Mouse (Mus musculus) limb, embryonic 12.5 days (tissue): ENCODE measurements at regions not wholly inside any gene's neighbourhood (a gene's known extent, or its start where the extent isn't known, plus 50 kb on each side); places are given as distances from the start of the nearest gene placed in this dataset.
A peak's percentile ranks its signal among the peaks of the same experiment; 100 is the strongest.

Experiments
- ATAC-seq: fragments of 200-750 bp; cut with Nextera tagmentation; 2 replicates; pipeline ENCODE4 v1.8.0; 2017; ENCODE audit warnings: low read depth, moderate TSS enrichment; ENCODE audit not compliant: insufficient number of reproducible peaks, insufficient read depth, low FRiP score, low TSS enrichment
- H3K27ac ChIP-seq: fragments of 300-500 bp; sonication (generic); 2 replicates; pipeline ENCODE4 v1.5.1; 2016; ENCODE audit warnings: mild to moderate bottlenecking, moderate library complexity
- H3K27me3 ChIP-seq: fragments of 300-500 bp; sonication (generic); 2 replicates; pipeline ENCODE4 v1.6.1; 2016; ENCODE audit warnings: mild to moderate bottlenecking, moderate library complexity
- H3K36me3 ChIP-seq: fragments of 300-500 bp; sonication (generic); 2 replicates; pipeline ENCODE4 v1.6.1; 2016; ENCODE audit warnings: mild to moderate bottlenecking, moderate library complexity
- H3K4me1 ChIP-seq: fragments of 300-500 bp; sonication (generic); replicated peaks from 2 replicates; pipeline ENCODE4 v1.6.1; 2016
- H3K4me2 ChIP-seq: fragments of 300-500 bp; sonication (generic); 2 replicates; pipeline ENCODE4 v1.6.1; 2016; ENCODE audit warnings: mild to moderate bottlenecking, moderate library complexity
- H3K4me3 ChIP-seq: fragments of 300-500 bp; sonication (generic); replicated peaks from 2 replicates; pipeline ENCODE4 v1.5.1; 2016; ENCODE audit warnings: mild to moderate bottlenecking
- H3K9ac ChIP-seq: fragments of 300-500 bp; sonication (generic); replicated peaks from 2 replicates; pipeline ENCODE4 v1.6.1; 2016; ENCODE audit warnings: mild to moderate bottlenecking, moderate library complexity
- H3K9me3 ChIP-seq: fragments of 300-500 bp; sonication (generic); 2 replicates; pipeline ENCODE4 v1.6.1; 2016; ENCODE audit warnings: mild to moderate bottlenecking, moderate library complexity
- WGBS: fragments of 180-500 bp; shearing (Covaris S2); methylation state at CpG from one replicate; pipeline ENCODE4 v1.1.7; 2016; 5-methylcytosine and 5-hydroxymethylcytosine counted together

GRCm38 (mm10) chr14:46017286-46017685, 359.3 kb upstream of the Ddhd1 start:
- no peak overlapping the region for H3K9ac ChIP-seq
- no peak for ATAC-seq
- H3K4me2 ChIP-seq: no peak overlapping the region
- no peaks in the 10 kb centered on the region for H3K9me3 ChIP-seq
- H3K4me3 ChIP-seq: no peak overlapping the region
- WGBS: 32% methylated on average over 3 of the region's 3 CpGs
- H3K36me3 ChIP-seq: no peaks in the 10 kb centered on the region
- H3K4me1 ChIP-seq: peaks cover 31% of the 10 kb centered on the region
- H3K27ac ChIP-seq: no peak overlapping the region
- peaks cover 7% of the 10 kb centered on the region for H3K27me3 ChIP-seq

GRCm38 (mm10) chr14:46017976-46018375, 360.0 kb upstream of the Ddhd1 start:
- no peak overlapping the region for H3K27ac ChIP-seq

DNA sequence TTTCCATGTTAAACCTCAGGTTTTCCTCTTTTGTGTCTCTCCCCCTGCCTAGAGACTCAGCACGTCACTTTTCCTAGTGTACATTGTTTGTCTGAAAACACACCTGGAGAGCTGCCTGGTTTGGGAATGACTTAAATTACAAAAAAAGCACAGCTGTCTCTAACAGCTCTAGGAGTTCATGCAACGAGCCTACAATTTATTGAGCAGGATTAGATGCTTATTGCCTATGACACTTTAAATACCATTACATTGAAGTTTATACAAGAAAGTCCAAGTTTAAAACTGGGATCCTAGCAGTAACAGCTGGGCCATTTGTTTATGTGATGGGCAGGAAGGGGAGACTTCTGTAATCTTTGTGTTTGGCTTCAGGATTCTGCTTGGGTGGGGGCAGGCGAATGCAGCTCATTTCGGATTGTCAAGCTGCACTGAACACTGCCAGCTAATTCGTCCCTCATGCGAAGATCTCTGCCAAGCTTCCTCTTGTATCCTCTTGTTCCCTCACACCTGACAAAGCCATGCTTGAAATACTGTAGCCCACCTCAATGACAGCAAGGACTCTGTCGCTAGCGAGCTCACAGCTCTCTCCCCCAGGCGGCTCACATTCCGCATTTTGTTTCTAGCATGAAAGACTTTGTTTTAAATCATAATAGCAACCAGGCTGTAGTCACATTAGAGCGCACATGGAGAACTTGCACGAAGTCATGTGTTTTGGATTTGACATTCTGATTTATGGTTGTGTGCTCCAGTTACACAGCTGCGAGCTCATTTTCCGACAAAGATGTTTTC, 359.8 kb upstream of the Gm15217 start:
- Histone ChIP-seq H3K36me3 (no peaks in the 10 kb centered on the region), H3K9ac (no peak overlapping the region), H3K4me1 (peaks cover 31% of the 10 kb centered on the region), H3K27me3 (peaks cover 7% of the 10 kb centered on the region), H3K27ac (peak overlapping the region; percentile 46; the same call in 1 of the 2 replicates), H3K4me2 (peak overlapping the region; percentile 29; the same call in 1 of the 2 replicates), H3K9me3 (no peaks in the 10 kb centered on the region), H3K4me3 (no peak overlapping the region)
- 13% methylated on average over 14 of the region's 14 CpGs for WGBS
- ATAC-seq: peak; percentile 80

More at GRCm38 (mm10) chr14:46017976-46018375, 360.0 kb upstream of the Ddhd1 start:
- H3K4me2 ChIP-seq: no peak overlapping the region
- H3K4me1 ChIP-seq: peaks cover 31% of the 10 kb centered on the region
- no peaks in the 10 kb centered on the region for H3K9me3 ChIP-seq
- no peaks in the 10 kb centered on the region for H3K36me3 ChIP-seq
- no peak for ATAC-seq
- H3K27me3 ChIP-seq: peaks cover 7% of the 10 kb centered on the region
- no peak overlapping the region for H3K4me3 ChIP-seq
- WGBS: 67% methylated on average over 6 of the region's 6 CpGs
- no peak overlapping the region for H3K9ac ChIP-seq

DNA sequence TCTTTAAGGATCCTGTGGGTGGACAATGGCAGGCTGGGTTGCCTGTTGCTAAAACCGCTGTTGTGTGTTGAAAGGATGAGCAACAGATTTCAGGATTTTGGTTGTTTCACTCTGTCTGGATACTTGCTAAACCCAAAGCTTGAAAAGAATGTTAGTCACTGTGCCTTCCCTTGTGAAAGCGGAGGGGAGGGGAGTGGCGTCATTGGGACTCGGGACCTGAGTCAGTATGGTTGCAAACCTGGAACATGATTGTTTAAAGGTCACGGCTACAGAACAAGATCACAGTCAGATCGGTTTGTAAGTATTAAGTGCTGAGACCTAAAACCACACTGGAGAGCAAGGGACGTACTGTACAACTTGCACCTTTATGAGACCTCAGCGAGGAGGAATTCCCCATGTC, 344.9 kb upstream of the Gm15217 start:
- no peak overlapping the region for H3K9ac ChIP-seq
- H3K4me2 ChIP-seq: no peak overlapping the region
- no peaks in the 10 kb centered on the region for H3K36me3 ChIP-seq
- no peaks in the 10 kb centered on the region for H3K9me3 ChIP-seq
- WGBS: 92% methylated on average over 8 of the region's 8 CpGs
- no peaks in the 10 kb centered on the region for H3K27me3 ChIP-seq
- no peak overlapping the region for H3K27ac ChIP-seq
- no peak overlapping the region for H3K4me3 ChIP-seq
- H3K4me1 ChIP-seq: peaks cover 6% of the 10 kb centered on the region; the same call in 1 of the 2 replicates
- no peak for ATAC-seq

- WGBS: 35% methylated on average over 14 of the region's 14 CpGs
- no peaks in the 10 kb centered on the region for H3K9me3 ChIP-seq
- H3K9ac ChIP-seq: no peak overlapping the region
- no peak overlapping the region for H3K4me3 ChIP-seq
- peak overlapping the region; percentile 33 for H3K4me2 ChIP-seq
- no peaks in the 10 kb centered on the region for H3K36me3 ChIP-seq
- ATAC-seq: no peak
- peaks cover 7% of the 10 kb centered on the region; the same call in 1 of the 2 replicates for H3K4me1 ChIP-seq
- no peak overlapping the region for H3K27ac ChIP-seq
- no peaks in the 10 kb centered on the region; the same call in 1 of the 2 replicates for H3K27me3 ChIP-seq
These were observed 318.4 kb upstream of the Gm15217 start for GRCm38 (mm10) chr14:46060622-46061381.

DNA sequence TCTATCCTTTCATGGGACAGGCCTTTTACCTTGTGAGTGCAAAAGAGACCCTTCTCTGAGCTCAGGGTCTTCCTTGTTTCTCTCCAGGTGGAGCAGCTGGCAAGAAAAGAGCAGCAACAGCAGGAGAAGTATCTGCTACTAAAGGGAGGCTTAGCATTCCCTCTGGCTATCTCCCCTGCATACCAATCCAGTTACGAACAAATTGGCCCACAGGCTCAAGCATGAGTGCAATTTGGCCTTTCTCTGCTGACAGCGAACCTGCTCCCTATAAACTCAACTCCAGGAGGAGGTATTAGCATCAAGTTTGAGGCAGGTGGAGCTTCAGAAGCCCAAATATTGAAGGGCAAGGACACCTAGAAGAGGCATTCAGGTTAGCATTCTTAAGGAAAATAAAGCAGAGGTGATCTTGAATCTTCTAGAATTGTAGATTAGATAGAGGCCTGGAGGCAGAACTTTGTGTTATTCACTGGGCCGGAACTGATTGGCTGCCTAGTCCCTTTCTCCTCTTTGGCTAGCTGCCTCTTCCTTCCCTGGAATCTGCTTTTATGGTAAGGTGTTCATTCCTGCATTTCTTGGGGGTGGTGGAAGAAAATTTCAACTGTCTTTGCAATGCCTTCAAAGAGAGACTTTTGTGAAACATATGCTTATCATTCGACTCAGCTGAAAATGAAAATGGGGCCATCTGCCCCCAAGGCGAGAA, 312.0 kb upstream of the Gm15217 start:
- no peak overlapping the region for H3K4me2 ChIP-seq
- H3K9me3 ChIP-seq: no peaks in the 10 kb centered on the region
- H3K4me1 ChIP-seq: 0 out of 2 replicates have a peak, but pooled peaks cover 5% of the 10 kb centered on the region
- H3K9ac ChIP-seq: no peak overlapping the region
- H3K4me3 ChIP-seq: no peak overlapping the region
- no peaks in the 10 kb centered on the region for H3K36me3 ChIP-seq
- no peaks in the 10 kb centered on the region for H3K27me3 ChIP-seq
- 66% methylated on average over 5 of the region's 5 CpGs for WGBS
- ATAC-seq: no peak
- H3K27ac ChIP-seq: no peak overlapping the region; the same call in 1 of the 2 replicates

DNA sequence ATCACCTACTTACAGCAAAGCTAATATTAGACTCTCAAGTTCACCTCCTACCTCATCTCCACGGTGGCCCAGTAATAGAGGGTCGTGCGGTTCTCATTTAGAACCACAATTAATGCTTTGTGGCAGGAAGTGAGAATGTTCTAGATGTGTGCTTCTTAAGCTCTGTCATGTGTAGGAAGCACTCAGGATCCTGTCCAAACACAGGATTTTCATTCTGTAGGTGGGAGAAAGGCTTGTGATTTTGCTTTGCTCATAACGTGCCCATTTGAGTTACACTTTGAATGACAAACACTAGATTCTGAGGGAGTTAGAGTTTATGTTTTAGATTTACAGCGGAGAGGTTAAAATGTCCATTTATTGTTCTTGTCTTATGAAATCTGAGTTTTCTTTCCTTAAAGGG, 308.0 kb upstream of the Gm15217 start:
- Histone ChIP-seq H3K4me3 (no peak overlapping the region), H3K27me3 (no peaks in the 10 kb centered on the region), H3K36me3 (no peaks in the 10 kb centered on the region), H3K27ac (no peak overlapping the region), H3K4me1 (peaks cover 13% of the 10 kb centered on the region; the same call in 1 of the 2 replicates), H3K9me3 (no peaks in the 10 kb centered on the region), H3K4me2 (no peak overlapping the region), H3K9ac (no peak overlapping the region)
- 82% methylated on average over 5 of the region's 5 CpGs for WGBS
- no peak for ATAC-seq

GRCm38 (mm10) chr14:46076738-46077137, 302.5 kb upstream of the Gm15217 start:
- Histone ChIP-seq H3K36me3 (no peaks in the 10 kb centered on the region), H3K9ac (no peak overlapping the region), H3K9me3 (no peaks in the 10 kb centered on the region), H3K27ac (no peak overlapping the region), H3K27me3 (no peaks in the 10 kb centered on the region), H3K4me2 (no peak overlapping the region), H3K4me3 (no peak overlapping the region), H3K4me1 (peaks cover 13% of the 10 kb centered on the region; the same call in 1 of the 2 replicates)
- ATAC-seq: no peak
- WGBS: 89% methylated on average over 2 of the region's 2 CpGs

DNA sequence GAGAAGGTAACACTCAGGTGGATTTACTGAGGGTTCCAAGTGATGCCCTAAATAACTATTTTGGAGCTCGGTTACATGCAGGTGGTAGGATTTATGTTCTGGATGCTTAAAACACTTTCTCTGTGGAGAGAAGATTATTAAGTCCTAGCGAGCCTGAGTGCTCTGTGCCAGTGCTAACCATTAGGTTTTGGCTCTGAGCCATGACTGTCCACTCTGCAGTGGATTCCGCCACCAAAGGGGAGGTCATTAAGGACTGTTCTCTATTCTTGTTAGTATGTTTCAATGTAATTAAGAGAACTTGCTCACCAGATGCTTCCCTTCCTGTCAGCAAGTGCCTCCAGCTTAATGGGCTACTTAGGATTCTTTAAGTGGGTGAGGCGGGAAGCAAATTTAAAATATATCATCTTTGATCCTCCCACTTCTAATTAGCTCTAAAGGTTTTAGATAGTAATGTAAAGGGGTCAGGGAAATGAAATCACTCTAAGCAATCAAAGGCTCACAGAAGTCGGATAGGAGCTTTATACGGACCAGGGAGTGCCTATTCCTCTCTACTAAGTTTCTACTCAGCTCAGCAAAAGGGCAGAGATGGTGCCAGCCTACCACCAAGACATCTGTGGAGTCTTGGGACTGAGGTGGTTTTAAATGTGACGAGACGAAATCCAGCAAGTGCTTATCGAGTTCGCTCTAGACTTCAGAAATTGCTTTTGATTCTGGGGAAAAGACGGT, 301.6 kb upstream of the Gm15217 start:
- no peaks in the 10 kb centered on the region for H3K36me3 ChIP-seq
- 38% methylated on average over 11 of the region's 11 CpGs for WGBS

DNA sequence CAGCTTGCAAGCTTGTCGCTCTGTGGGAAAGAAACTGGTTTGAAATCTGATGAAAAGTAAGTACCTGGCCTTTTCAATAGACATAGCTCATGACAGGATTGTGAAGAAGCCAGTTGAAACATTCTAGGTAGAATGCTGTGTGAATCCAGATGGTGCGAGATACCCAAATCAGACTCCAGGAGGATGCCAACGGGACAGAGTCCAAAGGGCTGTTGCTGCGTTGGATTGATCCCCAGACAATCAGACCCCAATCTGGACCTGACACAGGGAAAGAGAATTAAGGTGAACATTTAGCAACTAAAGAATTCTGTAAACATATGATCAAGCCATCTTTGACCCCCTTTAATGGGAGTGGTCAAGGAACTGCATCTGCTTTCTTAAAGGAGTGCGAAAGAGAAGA, 296.6 kb upstream of the Gm15217 start:
- Histone ChIP-seq H3K4me1 (0 out of 2 replicates have a peak, but pooled peaks cover 1% of the 10 kb centered on the region), H3K9me3 (no peaks in the 10 kb centered on the region), H3K4me2 (no peak overlapping the region), H3K9ac (no peak overlapping the region), H3K36me3 (no peaks in the 10 kb centered on the region), H3K27me3 (no peaks in the 10 kb centered on the region), H3K27ac (no peak overlapping the region), H3K4me3 (no peak overlapping the region)
- ATAC-seq: no peak
- 92% methylated on average over 5 of the region's 5 CpGs for WGBS

More for the DNA sequence above, 301.6 kb upstream of the Gm15217 start:
- no peak overlapping the region for H3K4me3 ChIP-seq
- no peak overlapping the region for H3K27ac ChIP-seq
- no peak overlapping the region for H3K9ac ChIP-seq
- H3K9me3 ChIP-seq: no peaks in the 10 kb centered on the region
- no peaks in the 10 kb centered on the region for H3K27me3 ChIP-seq
- ATAC-seq: no peak
- no peak overlapping the region for H3K4me2 ChIP-seq
- peaks cover 13% of the 10 kb centered on the region; the same call in 1 of the 2 replicates for H3K4me1 ChIP-seq
